Mouse (Mus musculus) ES-Bruce4 (cell line): ENCODE results near the gene Doc2a. TPM values are rescaled to one million over a fixed set of nuclear protein-coding genes. Genes with fewer than 3 reads are reported as not detected.

Experiments used
- H3K27ac ChIP-seq: 2 replicates; pipeline ENCODE4 v1.5.1; 2012; ENCODE audit warnings: low read length, inconsistent platforms; ENCODE audit not compliant: insufficient read depth
- H3K27me3 ChIP-seq: 2 replicates; pipeline ENCODE4 v1.6.1; 2012; ENCODE audit warnings: mild to moderate bottlenecking, low read length, inconsistent platforms; ENCODE audit not compliant: control insufficient read depth, poor library complexity, insufficient read depth, severe bottlenecking
- H3K36me3 ChIP-seq: 2 replicates; pipeline ENCODE4 v1.6.1; 2012; ENCODE audit warnings: inconsistent platforms, mild to moderate bottlenecking, low read length, moderate library complexity; ENCODE audit not compliant: control insufficient read depth, poor library complexity, insufficient read depth, severe bottlenecking
- H3K4me1 ChIP-seq: one replicate; pipeline ENCODE4 v1.8.1; 2011; ENCODE audit warnings: low read length; ENCODE audit not compliant: control insufficient read depth, insufficient read depth
- H3K4me3 ChIP-seq: 2 replicates; pipeline ENCODE4 v1.5.1; 2011; ENCODE audit warnings: low read depth, mild to moderate bottlenecking, low read length
- H3K9ac ChIP-seq: 2 replicates; pipeline ENCODE4 v1.6.1; 2012; ENCODE audit warnings: low read depth, mild to moderate bottlenecking, inconsistent platforms; ENCODE audit not compliant: poor library complexity, severe bottlenecking
- H3K9me3 ChIP-seq: replicated peaks from 2 replicates; pipeline ENCODE4 v1.6.1; 2012; ENCODE audit warnings: mild to moderate bottlenecking, low read length, inconsistent platforms; ENCODE audit not compliant: control insufficient read depth, poor library complexity, insufficient read depth, severe bottlenecking
- CTCF ChIP-seq: IDR thresholded peaks from one replicate; pipeline ENCODE4 v1.8.1; 2011; ENCODE audit warnings: low read depth, low read length
- EP300 ChIP-seq: IDR thresholded peaks from 2 replicates; pipeline ENCODE4 v1.6.1; 2011; ENCODE audit warnings: low read depth, low read length; ENCODE audit not compliant: insufficient read depth
- POLR2A ChIP-seq: IDR thresholded peaks from one replicate; pipeline ENCODE4 v1.8.1; 2011; ENCODE audit warnings: low read length; ENCODE audit not compliant: insufficient read depth
- polyA plus RNA-seq: library from polyadenylated mRNA; stranded (reverse); fragments of >200 nt; gene quantifications from 2 replicates; pipeline ENCODE4 v1.2.4, GENCODE M21; 2011; ENCODE audit warnings: low read depth; ENCODE audit not compliant: missing spikeins, insufficient read depth, insufficient read length

Gene Doc2a
- polyA plus RNA-seq, 1 experiment: 3.3 TPM

- Histone ChIP-seq H3K9ac (peak overlapping the region; percentile 79), H3K4me1 (no peaks in the 10 kb centered on the region), H3K27ac (no peak overlapping the region)
Observed at GRCm38 (mm10) chr7:126848794-126849193, 1.6 kb downstream of the Doc2a start.

DNA sequence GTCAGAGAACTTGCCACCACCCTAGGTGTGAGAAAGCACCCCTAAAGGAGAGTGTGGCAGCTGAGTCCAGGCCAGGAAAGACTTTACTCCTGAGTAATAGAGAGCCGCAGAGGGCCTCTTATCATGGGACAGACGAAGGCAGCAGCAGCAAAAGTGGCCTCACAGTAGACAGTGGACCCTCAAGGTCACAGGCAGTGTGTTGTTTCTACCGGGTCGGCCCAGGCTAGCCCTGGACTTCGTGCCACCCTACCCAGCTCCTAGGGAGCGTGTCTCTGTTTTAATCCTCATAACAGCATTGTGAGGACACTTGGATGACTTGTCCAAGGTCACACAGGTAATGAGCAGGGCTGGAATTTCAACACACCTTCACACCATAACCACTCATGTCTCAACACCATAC is 2.9 kb downstream of the Doc2a start:
- Histone ChIP-seq H3K9me3 (no peaks in the 10 kb centered on the region), H3K4me3 (no peak overlapping the region), H3K4me1 (no peaks in the 10 kb centered on the region), H3K27me3 (0 out of 2 replicates have a peak, but pooled peaks cover 2% of the 10 kb centered on the region), H3K36me3 (peaks cover 9% of the 10 kb centered on the region; the same call in 1 of the 2 replicates), H3K27ac (no peak overlapping the region), H3K9ac (no peak overlapping the region)
- TF ChIP-seq POLR2A (no peak), CTCF (no peak), EP300 (no peak)

More at GRCm38 (mm10) chr7:126848794-126849193, 1.6 kb downstream of the Doc2a start:
- TF ChIP-seq CTCF (no peak), EP300 (no peak), POLR2A (no peak)
- Histone ChIP-seq H3K4me3 (peak overlapping the region; percentile 87), H3K36me3 (peaks cover 9% of the 10 kb centered on the region; the same call in 1 of the 2 replicates), H3K9me3 (no peaks in the 10 kb centered on the region), H3K27me3 (0 out of 2 replicates have a peak, but pooled peaks cover 2% of the 10 kb centered on the region)

DNA sequence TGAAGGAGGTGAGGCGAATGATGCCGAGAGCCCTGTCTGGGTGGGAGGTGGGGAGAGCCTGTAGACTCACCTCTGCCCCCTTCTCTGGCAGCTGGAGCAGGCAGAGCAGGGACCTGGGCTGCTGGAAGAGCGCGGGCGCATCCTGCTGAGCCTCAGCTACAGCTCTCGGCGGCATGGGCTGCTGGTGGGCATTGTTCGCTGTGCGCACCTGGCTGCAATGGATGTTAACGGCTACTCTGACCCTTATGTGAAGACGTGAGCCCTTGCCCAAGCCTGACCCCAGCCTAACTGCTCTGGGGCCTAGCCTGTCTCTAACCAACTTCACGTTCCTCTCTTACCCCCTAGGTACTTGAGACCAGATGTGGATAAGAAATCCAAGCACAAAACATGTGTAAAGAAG is 4.0 kb downstream of the Doc2a start:
- 0 out of 2 replicates have a peak, but pooled peaks cover 2% of the 10 kb centered on the region for H3K27me3 ChIP-seq
- H3K9ac ChIP-seq: peak overlapping the region; percentile 5; the same call in 1 of the 2 replicates
- peaks cover 17% of the 10 kb centered on the region for H3K36me3 ChIP-seq
- no peak for TF ChIP-seq POLR2A
- TF ChIP-seq EP300: no peak
- no peak for TF ChIP-seq CTCF
- 0 out of 2 replicates have a peak overlapping the region, but pooled peaks have one; percentile 8 for H3K27ac ChIP-seq
- H3K4me3 ChIP-seq: no peak overlapping the region
- no peaks in the 10 kb centered on the region for H3K9me3 ChIP-seq
- peaks cover 6% of the 10 kb centered on the region for H3K4me1 ChIP-seq

GRCm38 (mm10) chr7:126853454-126853853 is 6.2 kb downstream of the Doc2a start:
- H3K9ac ChIP-seq: no peak overlapping the region
- peaks cover 24% of the 10 kb centered on the region for H3K36me3 ChIP-seq
- TF ChIP-seq EP300 (no peak), POLR2A (no peak), CTCF (no peak)

GRCm38 (mm10) chr7:126855641-126856040 is 8.4 kb downstream of the Doc2a start:
- Histone ChIP-seq H3K9me3 (no peaks in the 10 kb centered on the region), H3K9ac (no peak overlapping the region), H3K27ac (no peak overlapping the region), H3K36me3 (peaks cover 35% of the 10 kb centered on the region), H3K4me3 (no peak overlapping the region), H3K4me1 (peaks cover 7% of the 10 kb centered on the region), H3K27me3 (no peaks in the 10 kb centered on the region)
- TF ChIP-seq POLR2A (no peak), CTCF (no peak), EP300 (no peak)

More at GRCm38 (mm10) chr7:126853454-126853853, 6.2 kb downstream of the Doc2a start:
- Histone ChIP-seq H3K9me3 (no peaks in the 10 kb centered on the region), H3K4me3 (no peak overlapping the region), H3K27ac (no peak overlapping the region), H3K4me1 (peaks cover 7% of the 10 kb centered on the region), H3K27me3 (no peaks in the 10 kb centered on the region)

- no peak overlapping the region for H3K4me3 ChIP-seq
- H3K9me3 ChIP-seq: no peaks in the 10 kb centered on the region
- H3K4me1 ChIP-seq: peaks cover 7% of the 10 kb centered on the region
- H3K36me3 ChIP-seq: peaks cover 34% of the 10 kb centered on the region
- no peaks in the 10 kb centered on the region for H3K27me3 ChIP-seq
- no peak overlapping the region for H3K9ac ChIP-seq
- TF ChIP-seq CTCF (no peak), POLR2A (no peak), EP300 (no peak)
- H3K27ac ChIP-seq: peak overlapping the region; percentile 50
Observed at GRCm38 (mm10) chr7:126856741-126857420, 9.7 kb downstream of the Doc2a start.
